Mouse (Mus musculus) urinary bladder, adult 2 months (tissue): Measurements from ENCODE around the gene Cux2. TPM values are rescaled to one million over a fixed set of nuclear protein-coding genes. Genes with fewer than 3 reads are reported as not detected.

Source experiments
- DNase-seq: peaks from one replicate; pipeline ENCODE4 v3.0.0; 2022; ENCODE audit warnings: low spot score
- polyA plus RNA-seq: library from polyadenylated mRNA; depleted of rRNA; stranded (reverse); fragments of >200 nt; gene quantifications from 2 replicates; pipeline ENCODE4 v1.2.3, GENCODE M21; 2012; rRNA removed

Gene Cux2
- 4.7 and 5.1 TPM in 2 replicates for polyA plus RNA-seq

- DNase-seq: peak; percentile 69
Measured at GRCm38 (mm10) chr5:122050017-122050831, at the start of gene Cux2. Gene Cux2, minus strand, starts transcription at chr5:122050102.

- DNase-seq: no peak
Measured at GRCm38 (mm10) chr5:122094439-122094838, 44.5 kb upstream of the Cux2 start.

- DNase-seq: no peak
Measured at GRCm38 (mm10) chr5:122093734-122094133, 43.8 kb upstream of the Cux2 start.

GRCm38 (mm10) chr5:122092794-122093193 is 42.9 kb upstream of the Cux2 start:
- no peak for DNase-seq

- no peak for DNase-seq
Measured at GRCm38 (mm10) chr5:122091070-122091469, 41.2 kb upstream of the Cux2 start.

GRCm38 (mm10) chr5:122089664-122090063 is 39.8 kb upstream of the Cux2 start:
- no peak for DNase-seq

GRCm38 (mm10) chr5:122088917-122089316 is 39.0 kb upstream of the Cux2 start:
- peak; percentile 67 for DNase-seq

GRCm38 (mm10) chr5:122086121-122086520 is 36.2 kb upstream of the Cux2 start:
- DNase-seq: no peak

- no peak for DNase-seq
Measured at GRCm38 (mm10) chr5:122085291-122085690, 35.4 kb upstream of the Cux2 start.

GRCm38 (mm10) chr5:122084470-122084869 is 34.6 kb upstream of the Cux2 start:
- DNase-seq: no peak

GRCm38 (mm10) chr5:122083282-122083681 is 33.4 kb upstream of the Cux2 start:
- DNase-seq: no peak

- DNase-seq: no peak
Measured at GRCm38 (mm10) chr5:122081471-122081870, 31.6 kb upstream of the Cux2 start.

- no peak for DNase-seq
Measured at GRCm38 (mm10) chr5:122080930-122081329, 31.0 kb upstream of the Cux2 start.

GRCm38 (mm10) chr5:122079796-122080195 is 29.9 kb upstream of the Cux2 start:
- DNase-seq: no peak

- DNase-seq: no peak
Measured at GRCm38 (mm10) chr5:122077244-122077643, 27.3 kb upstream of the Cux2 start.

- no peak for DNase-seq
Measured at GRCm38 (mm10) chr5:122075736-122076135, 25.8 kb upstream of the Cux2 start.

- DNase-seq: no peak
Measured at GRCm38 (mm10) chr5:122071997-122072396, 22.1 kb upstream of the Cux2 start.

- DNase-seq: no peak
Measured at GRCm38 (mm10) chr5:122070963-122071800, 21.3 kb upstream of the Cux2 start.

GRCm38 (mm10) chr5:122068563-122068962 is 18.7 kb upstream of the Cux2 start:
- no peak for DNase-seq

- DNase-seq: no peak
Measured at GRCm38 (mm10) chr5:122063204-122063933, 13.5 kb upstream of the Cux2 start.

- no peak for DNase-seq
Measured at GRCm38 (mm10) chr5:122062479-122062878, 12.6 kb upstream of the Cux2 start.

- DNase-seq: no peak
Measured at GRCm38 (mm10) chr5:122060767-122061333, 10.9 kb upstream of the Cux2 start.
